Mouse (Mus musculus): ENCODE measurements around the gene Nat8.
"Not testable (repeated sequence)": the region's sequence is repeated elsewhere in the genome, so short reads cannot be mapped to it uniquely, and the experiment has no call there.

Gene Nat8

DNA sequence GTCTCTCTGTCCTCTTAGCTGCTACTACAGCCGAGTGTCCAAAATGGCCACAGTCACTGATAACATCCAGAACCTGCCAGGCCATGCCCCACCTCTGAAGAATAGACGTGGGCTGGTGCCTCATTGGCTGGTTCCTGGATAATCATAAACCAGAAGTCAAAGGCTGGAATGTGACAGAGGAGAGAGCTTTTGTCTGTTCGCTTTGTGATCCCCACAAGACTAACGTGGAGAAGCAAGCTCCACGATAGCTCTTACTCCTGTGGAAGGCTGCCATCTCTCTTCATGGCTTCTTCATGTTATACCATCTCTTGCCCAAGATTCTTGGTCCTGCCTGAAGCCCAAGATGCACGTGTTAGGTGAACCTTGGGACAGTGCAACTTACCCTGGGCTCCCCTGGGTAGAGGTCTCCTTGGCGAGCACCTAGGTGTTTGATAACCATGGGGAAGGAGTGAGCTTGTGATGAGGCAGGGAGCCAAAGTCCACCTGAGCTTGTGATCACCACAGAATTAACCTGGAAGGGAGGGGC lies at the start of gene Nat8:
Gene Nat8 (minus strand): TSS at position 287 of the 526 bp plus-strand sequence.
- DNase-seq, result no peak

DNA sequence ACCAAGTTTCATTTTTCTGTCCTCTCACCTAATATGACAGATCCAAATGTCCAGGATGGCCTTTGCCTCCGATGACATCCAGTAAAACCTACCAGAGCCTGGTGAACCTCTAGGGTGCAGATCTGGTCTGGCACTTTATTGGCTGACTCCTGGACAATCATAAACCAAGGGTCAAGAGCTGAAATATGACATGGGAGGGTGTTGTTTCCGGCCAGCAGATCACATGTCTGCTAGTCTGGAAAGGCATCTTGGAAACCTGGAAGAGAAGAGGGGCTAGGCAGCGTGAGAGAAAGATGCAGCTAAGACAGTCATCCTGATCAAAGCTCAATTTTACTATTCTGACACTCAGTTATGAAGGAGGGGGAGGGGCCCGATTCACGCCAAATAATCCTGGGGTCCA lies 37.1 kb upstream of the Nat8 start, which contains the start of gene Nat8f2:
Gene Nat8f2 (minus strand): TSS at position 153 of the 400 bp plus-strand sequence.
- DNase-seq, result not testable (repeated sequence)

DNA sequence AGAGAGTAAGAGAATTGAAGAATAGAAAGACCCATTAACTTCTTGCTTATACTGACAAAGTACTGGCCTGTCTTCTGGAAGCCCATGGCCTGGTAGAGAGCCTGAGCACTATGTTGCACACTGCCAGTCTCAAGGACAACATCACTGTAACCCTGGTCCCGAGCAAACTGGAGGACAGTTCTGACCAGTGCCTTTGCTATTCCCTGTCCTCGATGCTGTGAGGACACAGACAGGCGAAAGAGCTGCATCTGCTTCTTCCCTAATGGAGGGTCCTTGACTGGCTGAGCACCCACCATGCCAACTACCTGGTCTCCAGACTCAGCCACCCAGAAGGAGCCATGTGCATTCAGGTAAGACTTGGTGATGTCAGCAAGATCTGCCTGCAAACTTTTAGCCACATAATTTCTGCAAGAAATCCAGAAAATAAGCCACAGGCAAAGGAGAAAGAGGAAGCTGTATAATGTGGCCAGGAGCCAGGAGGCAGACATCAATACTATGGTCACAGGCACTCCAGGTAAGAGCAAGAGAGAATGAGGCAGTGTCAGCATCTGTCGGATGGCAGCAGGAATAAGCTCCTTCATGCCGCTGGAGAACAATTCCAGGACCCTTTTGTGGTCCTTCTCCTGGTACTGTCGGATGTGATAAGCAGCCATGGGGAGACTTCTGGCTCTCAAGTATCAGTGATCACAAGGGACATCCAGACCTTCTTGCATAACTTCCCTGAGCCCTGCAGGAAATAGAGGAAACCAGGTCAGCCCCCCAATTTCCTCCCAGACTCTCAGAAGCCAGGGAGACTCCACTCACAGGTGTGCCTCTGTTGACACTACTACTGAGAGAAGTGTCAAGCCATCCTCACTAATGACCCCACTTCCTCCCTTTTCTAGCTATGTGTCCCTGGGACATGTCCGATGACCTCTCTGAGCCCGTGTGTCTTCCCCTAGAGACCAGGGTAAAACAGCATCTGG lies 36.1 kb upstream of the Nat8 start:
- DNase-seq, result no peak

DNA sequence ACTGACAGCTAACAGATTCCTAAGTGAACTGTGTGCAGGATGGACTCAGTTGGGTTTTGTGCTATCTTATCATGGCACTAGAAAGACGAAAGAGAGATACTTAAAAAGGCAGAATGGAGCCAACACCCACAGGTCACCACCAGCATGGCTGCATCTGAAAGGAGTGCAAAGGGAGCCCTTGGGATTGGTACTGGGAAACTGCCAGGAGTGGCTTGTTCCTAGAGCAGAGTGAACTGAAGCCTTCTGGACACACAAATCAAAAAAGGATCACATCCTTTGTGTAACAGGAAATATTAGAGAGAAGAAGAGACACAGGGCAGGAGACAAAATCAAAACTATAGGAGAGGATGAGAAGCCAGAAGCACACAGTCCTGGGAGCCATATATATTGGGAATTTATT lies 35.1 kb upstream of the Nat8 start:
- DNase-seq, result not testable (repeated sequence)

DNA sequence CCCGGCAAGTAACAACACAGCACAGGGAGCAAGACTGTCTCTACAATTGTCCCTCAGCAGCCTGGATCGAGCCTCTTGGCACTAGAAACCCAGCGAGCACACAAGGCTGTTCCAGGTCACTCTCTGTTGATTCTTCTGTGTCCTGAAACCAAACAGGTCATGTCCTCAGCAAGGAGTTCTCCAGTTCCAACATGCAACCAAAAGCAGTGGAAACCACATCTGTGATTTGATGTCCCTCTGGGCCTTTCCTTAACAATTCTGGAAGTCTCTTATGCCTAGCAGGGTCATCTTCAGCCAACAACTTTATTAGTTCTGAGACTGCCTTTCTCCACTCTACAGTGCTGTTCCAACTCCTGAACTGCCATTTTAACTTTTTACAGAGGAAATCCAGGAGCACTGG lies 34.3 kb upstream of the Nat8 start:
- not testable (repeated sequence) for DNase-seq

DNA sequence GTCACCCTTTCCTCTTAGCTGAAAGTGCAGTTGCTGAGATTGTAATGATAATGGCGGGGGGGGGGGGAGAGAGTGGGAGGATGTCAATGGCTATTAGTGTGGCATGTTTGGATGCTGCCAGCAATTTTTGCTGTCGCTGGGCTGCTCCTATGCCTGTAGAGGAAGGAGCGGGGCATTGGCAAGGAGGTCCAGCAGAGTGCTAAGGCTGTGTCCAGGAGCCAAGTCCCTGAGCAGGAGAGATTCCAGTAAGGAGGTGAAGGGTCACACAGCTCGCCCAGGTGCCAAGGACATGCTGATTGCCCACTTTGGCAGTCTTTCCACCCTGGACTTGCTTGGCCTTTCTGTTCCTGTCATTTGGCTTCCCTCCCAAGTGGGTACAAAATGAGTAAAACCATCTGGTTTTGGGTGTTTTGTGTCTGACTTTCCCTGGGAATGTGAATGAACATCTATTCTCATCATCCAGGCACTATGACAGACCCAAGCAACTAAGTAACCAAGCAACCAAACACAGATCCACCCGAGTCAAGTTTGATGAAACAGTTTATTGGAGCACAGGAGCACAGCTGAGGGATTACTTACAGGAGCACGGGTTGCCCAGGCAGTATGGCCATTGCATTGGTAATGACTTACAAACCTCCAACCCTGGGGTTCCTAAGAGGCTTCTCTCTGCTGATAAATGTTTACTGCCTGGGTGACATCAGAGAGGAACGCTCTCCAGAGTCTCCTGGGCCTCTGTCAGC lies 33.2 kb upstream of the Nat8 start:
- DNase-seq, result not testable (repeated sequence)

DNA sequence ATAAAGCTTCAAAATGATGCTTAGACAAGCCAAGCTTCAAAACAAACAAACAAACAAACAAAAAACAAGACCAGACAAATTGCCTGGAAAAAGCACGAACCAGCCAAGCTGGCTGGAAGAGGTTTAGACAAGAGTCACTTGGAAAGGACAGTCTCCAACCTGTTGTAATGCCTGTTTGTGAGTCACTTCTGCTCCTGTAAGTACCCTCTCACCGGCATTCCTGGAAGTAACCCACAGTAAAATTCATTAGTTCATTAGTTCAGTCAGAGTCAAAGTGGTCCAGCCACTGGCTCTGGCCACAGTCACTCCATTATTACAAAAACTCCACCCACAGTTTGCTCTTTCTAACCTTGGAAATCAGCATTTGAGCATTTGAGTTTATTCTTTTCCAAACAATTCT lies 32.0 kb upstream of the Nat8 start:
- DNase-seq, result no peak

DNA sequence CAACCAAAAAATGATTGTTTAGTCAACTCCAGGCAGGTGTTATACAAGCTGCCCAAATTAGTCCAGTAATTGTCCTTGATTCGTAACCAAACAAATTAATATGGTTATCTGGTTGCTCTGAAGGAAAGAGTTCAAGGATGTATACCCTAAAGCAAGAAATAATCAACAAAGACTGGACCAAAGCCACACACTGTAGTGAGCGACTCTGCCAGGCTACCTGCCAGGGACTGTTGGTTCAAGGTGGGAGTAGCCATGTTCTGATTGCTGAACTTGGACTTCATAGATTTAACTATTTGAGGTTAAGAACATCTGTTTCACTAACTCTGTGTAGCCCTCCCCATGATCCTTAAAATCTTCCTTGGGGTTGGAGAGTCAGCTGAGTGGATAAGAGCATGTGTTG lies 31.3 kb upstream of the Nat8 start:
- DNase-seq, result no peak

DNA sequence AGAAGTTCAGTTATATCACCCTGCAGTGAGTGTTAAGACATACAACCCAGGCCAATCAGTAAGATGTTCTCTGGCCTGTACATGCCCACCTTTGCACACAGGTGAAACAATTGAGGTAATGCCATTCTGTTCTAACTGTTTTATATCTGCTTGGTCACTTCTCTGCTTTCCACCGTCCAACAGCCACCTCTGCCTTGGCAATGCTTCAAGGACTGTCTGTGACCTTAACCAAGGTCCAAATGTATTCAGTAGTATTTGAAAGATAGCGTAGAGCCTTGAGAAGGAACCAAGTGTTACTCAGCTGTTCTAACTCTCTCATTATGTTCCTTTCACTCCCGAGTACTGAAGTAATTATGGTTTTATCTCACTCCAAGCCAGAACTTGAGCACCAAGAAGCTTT lies 30.7 kb upstream of the Nat8 start:
- no peak for DNase-seq

DNA sequence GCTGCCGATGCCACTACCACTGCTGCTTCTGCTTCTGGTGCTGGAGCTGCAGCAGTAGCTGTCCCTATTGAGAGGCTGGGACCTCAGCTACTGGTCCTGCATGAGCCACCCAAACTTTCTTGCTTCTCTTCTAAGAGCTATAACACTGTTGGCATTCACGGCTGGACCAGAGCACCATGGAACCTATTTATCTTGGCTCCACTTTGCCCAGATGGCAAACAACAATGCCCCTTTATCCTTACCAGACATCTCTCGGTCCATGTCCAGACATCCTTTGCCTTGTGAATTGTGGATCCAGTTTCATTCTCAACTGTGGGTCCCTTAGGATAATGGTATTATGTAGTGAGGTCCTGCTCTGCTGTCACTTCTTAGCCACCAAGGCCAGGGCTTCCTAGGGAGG lies 29.4 kb upstream of the Nat8 start:
- DNase-seq, result no peak

DNA sequence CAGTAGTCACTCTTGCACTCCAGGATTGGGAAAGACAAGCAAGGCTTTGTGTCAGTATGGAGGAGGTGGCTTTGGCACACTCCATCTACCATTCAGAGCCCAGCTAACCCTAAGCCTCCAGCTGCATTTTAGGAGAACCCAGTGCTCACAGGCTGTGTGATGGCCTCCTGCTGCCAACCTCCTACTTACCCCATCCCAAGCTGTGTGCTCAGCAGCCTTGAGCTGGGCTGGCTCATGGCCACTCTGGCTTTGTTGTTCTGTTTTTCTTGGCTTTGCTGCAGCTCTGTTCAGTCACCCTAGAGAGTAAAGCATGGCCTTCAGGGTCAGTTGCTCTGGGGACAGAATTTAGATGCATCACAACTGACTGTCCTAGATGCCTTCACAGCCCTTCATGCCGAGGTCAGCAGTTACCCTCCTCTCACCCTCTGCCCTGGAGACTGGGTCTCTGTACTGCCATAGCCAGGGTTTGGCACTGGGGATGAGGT lies 24.4 kb upstream of the Nat8 start:
- no peak for DNase-seq

DNA sequence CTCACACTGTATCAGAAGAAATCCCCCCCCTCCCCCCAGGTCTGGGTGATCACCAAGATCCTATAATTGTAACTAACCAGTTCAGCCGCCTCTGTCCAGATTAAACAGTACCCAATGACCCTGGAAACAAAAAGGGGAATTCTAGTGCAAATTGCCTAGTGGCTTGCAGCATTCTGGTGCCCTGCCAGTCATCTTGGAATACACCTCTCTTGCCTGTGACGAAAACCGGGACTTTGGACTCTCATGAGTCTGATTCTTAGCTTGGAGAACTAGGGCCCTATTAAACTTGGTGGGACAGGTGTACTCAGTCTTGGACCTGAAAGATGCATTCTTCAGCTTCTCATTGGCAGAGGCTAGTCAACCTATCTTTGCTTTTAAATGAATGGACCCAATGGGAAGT lies 21.6 kb upstream of the Nat8 start:
- no peak for DNase-seq

DNA sequence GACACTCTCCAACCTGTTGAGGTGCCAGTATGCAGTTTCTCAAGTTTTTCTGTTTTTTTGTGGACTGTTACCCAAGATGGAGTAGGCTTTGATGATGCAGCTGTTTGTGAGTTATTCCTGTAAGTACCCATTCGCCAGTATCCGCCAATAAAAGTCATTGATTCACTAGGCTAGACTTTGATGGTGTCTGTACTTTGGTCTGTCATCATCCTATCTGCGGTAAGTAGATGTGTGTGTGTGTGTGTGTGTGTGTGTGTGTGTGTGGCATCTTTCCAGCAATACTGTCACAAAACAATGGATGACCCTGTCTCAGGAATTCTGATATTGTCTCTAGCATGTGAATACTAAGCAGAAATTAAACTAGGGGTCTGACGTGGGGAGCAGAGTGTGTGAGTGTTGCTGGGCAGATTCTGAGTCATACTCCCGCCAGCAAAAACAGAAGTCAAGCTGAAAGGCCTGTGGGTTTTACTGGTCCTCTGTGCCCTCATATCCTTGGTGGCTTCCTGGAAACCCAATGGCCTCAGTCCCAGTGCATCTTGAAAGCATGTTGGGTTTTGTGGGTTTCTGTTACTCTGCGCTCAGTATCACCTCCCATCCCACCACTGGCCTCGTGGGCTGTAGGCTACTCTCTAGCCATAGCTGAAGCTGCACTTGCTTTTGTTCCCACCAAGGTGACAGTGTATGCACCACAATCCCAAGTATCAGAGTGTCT lies 19.3 kb upstream of the Nat8 start:
- DNase-seq, result no peak

DNA sequence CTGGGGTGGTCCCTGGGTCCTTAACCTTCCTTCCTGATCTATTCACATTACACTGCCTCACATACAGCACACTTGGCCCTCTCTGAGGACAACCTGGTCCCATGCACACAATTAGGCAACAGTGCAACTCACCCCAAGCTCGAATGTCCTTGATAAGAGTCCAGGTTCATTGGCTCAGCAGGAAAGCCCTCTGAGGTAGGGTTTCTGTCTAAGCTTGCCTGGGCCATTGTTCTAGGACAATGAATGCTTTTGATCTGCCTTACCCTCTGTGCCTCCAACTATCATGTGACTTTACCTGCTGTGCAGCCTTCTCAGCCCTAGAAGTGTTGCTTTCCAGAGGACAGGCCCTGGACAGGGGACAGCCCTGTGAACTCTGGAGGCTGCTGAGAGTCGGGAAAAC lies 17.4 kb upstream of the Nat8 start:
- no peak for DNase-seq

DNA sequence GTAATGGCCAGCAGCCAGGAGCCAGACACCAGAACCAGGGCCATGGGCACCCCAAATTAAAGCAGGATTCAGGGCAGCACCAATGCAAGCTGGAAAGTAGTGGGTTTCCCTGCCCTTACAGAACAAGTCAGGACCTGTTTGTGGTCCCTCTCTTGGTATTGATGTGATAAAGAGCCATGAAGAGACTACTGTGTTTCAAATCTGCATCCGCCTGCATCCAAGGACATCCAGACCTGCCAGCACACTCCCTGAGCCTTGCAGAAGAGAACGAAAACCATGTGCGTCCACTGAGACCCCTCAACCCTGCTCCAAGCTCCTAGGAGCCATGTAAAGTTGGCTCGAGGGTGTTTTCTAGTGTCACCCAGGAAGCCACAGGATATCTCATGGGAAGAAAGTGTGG lies 16.3 kb upstream of the Nat8 start:
- no peak for DNase-seq

DNA sequence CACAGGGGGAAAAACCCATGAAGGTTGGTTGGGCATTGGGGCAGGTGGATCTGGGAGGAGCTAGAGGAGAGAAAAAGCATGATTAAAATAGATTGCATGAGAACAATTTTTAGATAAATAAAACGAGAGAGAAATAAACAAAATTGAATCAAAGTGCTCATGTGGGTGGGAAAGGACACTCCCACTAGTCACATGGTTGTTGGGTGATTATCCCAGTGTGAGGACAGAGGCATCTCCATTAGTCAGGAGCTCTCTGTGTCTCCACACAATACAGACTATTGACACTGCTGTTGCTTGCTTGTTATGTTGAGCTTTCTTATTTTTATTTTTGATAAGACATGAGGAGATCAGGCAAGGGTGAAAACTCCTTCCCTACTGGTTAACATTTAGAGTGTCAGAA lies 15.0 kb upstream of the Nat8 start:
- no peak for DNase-seq

DNA sequence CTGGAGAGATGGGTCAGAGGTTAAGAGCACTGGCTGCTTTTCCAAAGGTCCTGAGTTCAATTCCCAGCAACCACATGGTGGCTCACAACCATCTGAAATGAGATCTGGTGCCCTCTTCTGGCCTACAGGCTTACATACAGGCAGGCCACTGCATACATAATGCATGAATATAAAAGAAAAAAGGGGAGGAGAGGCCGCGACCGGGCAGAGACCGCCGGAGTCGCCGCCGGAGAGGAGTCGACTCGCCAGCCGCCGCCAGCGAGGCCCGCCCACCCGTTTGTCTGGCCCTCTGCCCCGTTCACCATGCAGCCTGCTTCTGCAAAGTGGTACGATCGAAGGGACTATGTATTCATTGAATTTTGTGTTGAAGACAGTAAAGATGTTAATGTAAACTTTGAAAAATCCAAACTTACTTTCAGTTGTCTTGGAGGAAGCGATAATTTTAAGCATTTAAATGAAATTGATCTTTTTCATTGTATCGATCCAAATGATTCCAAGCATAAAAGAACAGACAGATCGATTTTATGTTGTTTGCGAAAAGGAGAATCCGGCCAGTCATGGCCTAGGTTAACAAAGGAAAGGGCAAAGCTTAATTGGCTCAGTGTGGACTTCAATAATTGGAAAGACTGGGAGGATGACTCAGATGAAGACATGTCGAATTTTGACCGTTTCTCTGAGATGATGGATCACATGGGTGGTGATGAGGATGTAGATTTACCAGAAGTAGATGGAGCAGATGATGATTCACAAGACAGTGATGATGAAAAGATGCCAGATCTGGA lies 12.0 kb upstream of the Nat8 start:
- DNase-seq, result not testable (repeated sequence)

DNA sequence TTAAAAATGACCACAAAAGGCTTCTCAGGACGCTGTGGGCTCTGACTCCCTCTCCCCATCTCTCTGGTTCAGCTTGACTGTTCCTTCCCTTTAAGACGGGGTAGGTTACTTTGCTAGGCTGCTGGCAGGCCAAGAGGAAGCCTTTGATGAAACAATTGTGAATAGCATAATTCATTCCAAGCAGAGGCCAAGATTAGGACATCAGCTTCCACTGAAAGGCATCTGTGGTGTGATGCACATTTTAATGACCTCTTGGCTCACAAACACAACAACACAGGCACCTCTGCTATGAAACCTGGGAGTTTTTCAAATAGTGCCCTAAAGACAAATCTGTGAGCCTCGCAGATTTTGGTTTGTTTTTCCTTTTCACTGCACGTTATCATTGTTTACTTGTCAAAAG lies 8.1 kb upstream of the Nat8 start:
- no peak for DNase-seq

DNA sequence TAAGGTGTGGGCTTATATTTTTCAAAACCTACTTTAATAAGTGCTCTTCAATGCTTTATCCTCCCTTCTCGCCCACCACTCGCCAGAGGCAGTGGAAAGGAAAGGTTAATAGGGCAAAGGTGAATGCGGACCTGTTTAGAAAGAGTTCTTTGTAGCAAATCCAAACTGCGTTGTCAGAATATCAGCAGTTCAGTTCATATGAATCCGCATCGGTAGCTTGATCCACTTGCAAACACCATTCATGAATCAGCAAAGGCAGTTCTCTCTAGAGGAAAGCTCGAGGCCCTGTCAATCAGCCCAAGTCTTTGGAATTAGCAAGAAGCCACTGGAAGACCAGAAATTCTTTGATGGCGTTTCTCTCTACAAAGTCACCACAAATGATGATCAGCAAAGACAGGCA lies 6.8 kb upstream of the Nat8 start:
- no peak for DNase-seq

DNA sequence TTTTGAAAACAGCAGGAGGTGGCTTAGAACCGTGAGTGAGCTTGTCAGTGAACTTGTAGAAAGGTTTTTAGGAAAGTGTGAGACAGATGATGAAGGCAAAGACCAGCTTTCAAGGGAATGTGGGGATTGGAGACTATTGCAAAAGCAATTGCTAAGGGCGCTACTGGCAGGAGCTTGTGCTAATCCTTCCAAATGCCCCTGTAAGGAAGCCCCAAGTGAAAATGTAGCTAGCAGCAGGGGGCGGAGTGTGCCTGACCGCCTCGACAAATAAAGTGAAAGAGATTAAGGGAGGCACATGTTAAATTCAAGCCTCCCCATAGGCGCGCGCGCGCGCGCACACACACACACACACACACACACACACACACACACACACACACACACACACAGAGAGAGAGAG lies 5.4 kb upstream of the Nat8 start:
- peak; percentile 5 for DNase-seq

DNA sequence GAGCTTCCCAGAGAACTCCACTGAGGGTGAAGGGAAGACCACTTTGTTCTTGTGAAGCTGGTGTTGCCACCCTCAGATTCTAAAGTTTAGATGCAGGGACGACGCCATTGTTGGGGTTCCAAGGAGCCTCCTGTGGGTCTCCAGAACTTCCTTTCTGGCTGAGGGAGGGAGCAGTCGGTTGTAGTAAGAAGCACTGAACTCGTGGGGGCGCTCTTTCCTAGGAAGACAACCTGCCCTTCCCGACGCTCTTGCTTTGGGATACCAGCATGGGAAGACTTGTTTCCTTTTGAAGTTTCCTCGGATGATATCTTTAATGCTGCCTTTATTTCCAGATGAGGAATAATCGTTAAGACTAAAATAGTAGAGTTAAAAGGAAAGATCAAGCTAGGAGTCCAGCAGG lies 4.9 kb upstream of the Nat8 start:
- DNase-seq, result peak; percentile 6

DNA sequence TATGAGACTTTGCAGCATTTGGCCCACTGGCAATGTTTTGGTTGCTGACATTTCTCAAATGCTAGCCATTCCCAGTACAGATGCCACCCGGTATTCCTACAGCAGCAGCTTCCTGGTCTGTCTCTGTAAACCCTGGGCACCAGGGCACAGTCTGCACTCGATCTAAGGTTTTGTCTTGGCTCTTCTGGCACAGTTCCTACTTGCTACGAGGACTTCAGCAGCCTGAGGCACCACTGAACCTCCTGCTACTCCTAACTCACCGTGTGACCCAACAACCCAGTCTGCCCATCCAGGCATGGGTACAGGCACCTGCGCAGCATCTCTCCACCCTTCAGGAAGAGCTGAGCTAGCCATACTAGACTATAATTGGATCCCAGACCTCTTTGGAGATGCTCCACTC lies 4.2 kb upstream of the Nat8 start:
- not testable (repeated sequence) for DNase-seq

Measured in thymus, postnatal 14 days (tissue).